Mouse (Mus musculus) embryo, embryonic 10.5 days (tissue): ENCODE measurements around the gene Cd300ld3.
"Not testable (repeated sequence)": the region's sequence is repeated elsewhere in the genome, so short reads cannot be mapped to it uniquely, and the experiment has no call there.

Experiments used
- DNase-seq: peaks from one replicate; pipeline ENCODE4 v3.0.0-alpha.2; 2015; ENCODE audit warnings: low spot score

Cd300ld3 gene

DNA sequence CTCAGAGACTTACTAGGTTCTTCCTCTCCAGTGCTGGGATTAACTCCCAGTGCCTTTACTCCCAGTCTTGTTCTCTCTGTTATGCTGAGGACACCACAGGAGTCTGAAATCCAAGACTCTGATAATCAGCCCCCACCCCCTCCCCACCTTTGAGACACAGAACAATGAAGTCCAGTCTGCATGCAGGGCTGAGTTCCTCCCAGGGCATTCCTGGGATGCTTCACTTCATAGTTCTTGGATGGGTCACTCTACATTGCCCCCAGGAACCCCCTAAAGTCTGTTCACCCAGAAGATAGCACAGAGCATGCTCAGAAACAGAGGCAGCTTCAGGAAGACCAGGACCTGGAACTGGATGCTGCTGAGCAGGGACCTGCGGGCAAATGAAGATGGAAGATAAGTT lies 4.8 kb upstream of the Cd300ld3 start:
- DNase-seq, result no peak

DNA sequence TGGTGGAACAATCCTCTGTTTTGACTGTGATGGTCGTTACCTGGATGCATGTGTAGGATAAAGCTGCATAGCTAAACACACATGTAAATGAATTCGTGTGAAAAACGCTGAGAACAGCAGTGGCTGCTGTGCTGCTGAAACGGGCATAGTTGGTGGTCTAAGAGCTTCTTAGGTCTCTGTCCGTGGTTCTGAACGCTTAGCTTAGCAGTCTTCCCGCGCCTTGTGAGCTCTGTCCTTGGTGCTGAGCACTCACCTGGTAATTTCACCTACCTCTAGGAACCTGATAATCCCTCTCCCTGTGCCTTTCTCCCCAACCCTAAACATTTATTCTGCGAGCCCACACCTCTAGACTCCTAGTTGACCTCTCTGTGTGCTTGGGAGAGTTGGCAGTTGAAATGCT lies 4.0 kb upstream of the Cd300ld3 start:
- peak; percentile 87 for DNase-seq

DNA sequence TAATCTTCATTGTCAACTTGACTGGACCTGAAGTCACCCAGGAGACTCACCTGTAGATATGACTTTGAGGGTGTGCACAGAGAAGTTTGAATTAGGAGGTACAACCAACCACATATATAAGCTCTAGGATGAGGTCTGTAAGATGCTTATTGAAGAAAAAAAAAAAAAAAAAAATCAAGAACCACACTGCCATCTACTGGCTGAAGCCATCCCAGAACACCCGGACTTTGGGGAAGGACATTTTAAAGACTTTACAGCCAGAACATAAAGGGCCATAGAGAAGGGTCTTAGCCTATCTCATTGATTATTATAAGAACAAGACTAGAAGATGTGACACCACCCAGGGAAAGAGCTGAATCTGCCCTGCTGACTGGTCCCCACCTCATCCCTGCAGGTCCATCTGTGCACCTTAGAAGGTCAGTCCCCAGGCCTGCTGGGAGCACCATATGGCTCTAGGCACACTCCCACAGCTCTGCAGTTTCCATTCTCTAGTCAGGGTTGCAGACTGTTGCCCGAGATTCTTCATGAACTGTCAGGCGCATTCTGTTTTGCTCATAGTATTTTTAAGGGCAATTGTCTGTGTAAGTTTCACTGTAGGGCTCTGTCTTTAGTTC lies 1.2 kb upstream of the Cd300ld3 start:
- DNase-seq, result peak; percentile 14

DNA sequence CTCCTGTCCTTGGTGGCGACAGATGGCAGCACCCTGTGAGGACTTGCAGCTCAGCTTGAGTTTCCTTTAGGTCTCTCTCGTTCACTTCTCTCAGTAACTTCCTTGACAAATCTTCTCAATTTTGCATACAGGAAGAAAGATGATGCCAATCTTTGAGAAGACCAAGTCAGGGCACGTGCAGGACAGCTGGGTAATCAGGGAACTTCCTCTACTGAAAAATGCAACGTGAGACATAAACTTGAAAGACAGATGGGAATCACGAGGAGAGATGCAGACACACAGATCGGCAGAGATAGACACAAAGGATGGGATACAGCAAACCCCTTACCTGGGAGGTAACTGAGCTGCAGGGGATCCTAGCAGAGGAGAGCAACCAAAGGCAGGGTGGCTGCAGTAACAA lies 10.5 kb downstream of the Cd300ld3 start, which contains the start of gene Cd300ld5:
TSS of gene Cd300ld5 (minus strand) at position 101 of the 400 bp plus-strand sequence.
- not testable (repeated sequence) for DNase-seq

DNA sequence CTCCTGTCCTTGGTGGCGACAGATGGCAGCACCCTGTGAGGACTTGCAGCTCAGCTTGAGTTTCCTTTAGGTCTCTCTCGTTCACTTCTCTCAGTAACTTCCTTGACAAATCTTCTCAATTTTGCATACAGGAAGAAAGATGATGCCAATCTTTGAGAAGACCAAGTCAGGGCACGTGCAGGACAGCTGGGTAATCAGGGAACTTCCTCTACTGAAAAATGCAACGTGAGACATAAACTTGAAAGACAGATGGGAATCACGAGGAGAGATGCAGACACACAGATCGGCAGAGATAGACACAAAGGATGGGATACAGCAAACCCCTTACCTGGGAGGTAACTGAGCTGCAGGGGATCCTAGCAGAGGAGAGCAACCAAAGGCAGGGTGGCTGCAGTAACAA lies 21.3 kb downstream of the Cd300ld3 start, which contains the start of gene Cd300ld4:
TSS of gene Cd300ld4 (minus strand) at position 101 of the 400 bp plus-strand sequence.
- not testable (repeated sequence) for DNase-seq

DNA sequence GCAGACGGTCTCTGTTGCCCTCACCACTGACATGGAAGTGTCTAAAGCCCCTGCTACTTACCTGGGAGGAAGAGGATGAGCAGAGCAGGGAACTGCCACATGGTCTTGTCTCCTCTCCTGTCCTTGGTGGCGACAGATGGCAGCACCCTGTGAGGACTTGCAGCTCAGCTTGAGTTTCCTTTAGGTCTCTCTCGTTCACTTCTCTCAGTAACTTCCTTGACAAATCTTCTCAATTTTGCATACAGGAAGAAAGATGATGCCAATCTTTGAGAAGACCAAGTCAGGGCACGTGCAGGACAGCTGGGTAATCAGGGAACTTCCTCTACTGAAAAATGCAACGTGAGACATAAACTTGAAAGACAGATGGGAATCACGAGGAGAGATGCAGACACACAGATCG lies 32.1 kb downstream of the Cd300ld3 start, which contains the start of gene Cd300ld2:
TSS of gene Cd300ld2 (minus strand) at position 101 of the 400 bp plus-strand sequence.
- DNase-seq, result not testable (repeated sequence)

DNA sequence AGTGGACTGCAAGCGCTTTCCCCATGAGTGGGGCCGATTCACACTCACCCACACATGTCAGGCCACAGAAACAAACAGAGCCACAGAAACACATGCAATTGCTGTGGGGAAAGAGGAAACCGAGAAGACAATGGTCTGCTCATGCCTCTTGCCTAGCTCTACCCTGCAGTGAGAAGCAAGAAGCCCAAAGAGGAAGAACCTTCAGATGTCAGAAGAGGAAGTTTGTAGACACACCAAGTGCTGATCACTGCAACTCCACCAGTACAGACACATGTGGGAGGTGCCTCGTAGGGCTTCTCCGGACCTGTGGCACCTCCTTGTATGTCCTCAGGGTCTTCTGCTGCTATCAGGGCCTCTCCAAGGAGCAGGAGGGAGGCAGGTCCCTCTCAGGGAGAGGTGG lies 44.1 kb downstream of the Cd300ld3 start:
- no peak for DNase-seq

DNA sequence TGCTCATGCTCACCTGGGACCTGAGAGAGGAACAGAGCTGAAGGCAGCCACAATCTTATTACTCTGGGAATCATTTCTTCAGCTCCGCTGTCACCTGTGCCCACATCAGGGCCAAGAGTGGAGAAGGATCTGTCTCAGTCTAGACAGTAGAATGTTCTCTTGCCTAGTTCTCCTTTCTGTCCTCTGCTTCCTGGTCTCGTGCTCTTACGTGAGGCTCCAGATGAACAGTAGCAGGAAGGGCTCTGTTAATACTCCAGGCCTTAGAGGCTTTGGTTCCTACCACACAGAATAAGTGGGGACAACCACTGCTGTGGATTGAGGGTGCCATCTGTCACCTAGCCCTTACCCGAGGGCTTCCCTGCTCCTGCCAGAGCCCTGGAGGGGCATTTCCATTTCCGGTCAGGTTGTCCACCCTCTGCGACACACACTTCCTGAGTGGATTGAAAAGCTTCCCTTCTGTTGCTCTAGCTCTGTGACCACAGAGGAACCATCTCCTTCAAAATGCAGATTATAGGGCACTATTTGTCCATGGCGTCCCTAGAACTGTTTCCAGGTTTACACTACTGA lies 46.7 kb downstream of the Cd300ld3 start, which contains the start of gene Cd300c2:
TSS of gene Cd300c2 (minus strand) at position 407 of the 567 bp plus-strand sequence.
- DNase-seq, result no peak
